Mouse (Mus musculus) kidney, postnatal 0 days (tissue): ENCODE data around the gene Calm1. TPM values are rescaled to one million over a fixed set of nuclear protein-coding genes. Genes with fewer than 3 reads are reported as not detected.

Source experiments
- ATAC-seq: fragments of 200-750 bp; cut with Nextera tagmentation; replicated peaks from 2 replicates; pipeline ENCODE4 v1.8.0; 2017; ENCODE audit warnings: low read depth, moderate number of reproducible peaks, moderate TSS enrichment, moderate library complexity; ENCODE audit not compliant: low FRiP score
- DNase-seq: peaks from one replicate; pipeline ENCODE4 v3.0.0-alpha.2; 2016; ENCODE audit warnings: low spot score
- H3K27ac ChIP-seq: fragments of 300-500 bp; sonication (generic); 2 replicates; pipeline ENCODE4 v1.5.1; 2014; ENCODE audit warnings: mild to moderate bottlenecking
- H3K27me3 ChIP-seq: fragments of 300-500 bp; sonication (generic); 2 replicates; pipeline ENCODE4 v1.6.1; 2014; ENCODE audit warnings: low read length, mixed read lengths; ENCODE audit not compliant: insufficient read depth
- H3K36me3 ChIP-seq: fragments of 300-500 bp; sonication (generic); 2 replicates; pipeline ENCODE4 v1.6.1; 2014; ENCODE audit warnings: low read length, mixed read lengths; ENCODE audit not compliant: insufficient read depth
- H3K4me1 ChIP-seq: fragments of 300-500 bp; sonication (generic); replicated peaks from 2 replicates; pipeline ENCODE4 v1.6.1; 2014; ENCODE audit warnings: antibody characterized with exemption, low read length, mixed read lengths; ENCODE audit not compliant: insufficient read depth
- H3K4me2 ChIP-seq: fragments of 300-500 bp; sonication (generic); 2 replicates; pipeline ENCODE4 v1.6.1; 2014; ENCODE audit warnings: mild to moderate bottlenecking, low read length, moderate library complexity, mixed read lengths
- H3K4me3 ChIP-seq: fragments of 300-500 bp; sonication (generic); replicated peaks from 2 replicates; pipeline ENCODE4 v1.5.1; 2014; ENCODE audit warnings: low read depth, low read length
- H3K9ac ChIP-seq: fragments of 300-500 bp; sonication (generic); 2 replicates; pipeline ENCODE4 v1.6.1; 2014; ENCODE audit warnings: low read depth, low read length
- H3K9me3 ChIP-seq: fragments of 300-500 bp; sonication (generic); replicated peaks from 2 replicates; pipeline ENCODE4 v1.6.1; 2016; ENCODE audit warnings: low read length, inconsistent platforms, mixed read lengths
- CTCF ChIP-seq: IDR thresholded peaks from 2 replicates; pipeline ENCODE4 v1.5.1; 2016; ENCODE audit warnings: antibody characterized with exemption, low read depth, mild to moderate bottlenecking, moderate library complexity
- WGBS: fragments of 180-500 bp; shearing (Covaris S2); extraction: QIAGEN DNeasy Blood & Tissue Kit; methylation state at CpG from one replicate; pipeline ENCODE4 v1.1.7; 2014; 5-methylcytosine and 5-hydroxymethylcytosine counted together
- polyA plus RNA-seq: library from polyadenylated mRNA; unstranded; fragments of >200 nt; fragmentation: Nextera tagmentation; extraction: Ambion mirVana; gene quantifications from 2 replicates; pipeline ENCODE4 v1.2.1, GENCODE M21; 2015

Gene Calm1
- polyA plus RNA-seq, result 1,372 and 1,376 TPM in 2 replicates

DNA sequence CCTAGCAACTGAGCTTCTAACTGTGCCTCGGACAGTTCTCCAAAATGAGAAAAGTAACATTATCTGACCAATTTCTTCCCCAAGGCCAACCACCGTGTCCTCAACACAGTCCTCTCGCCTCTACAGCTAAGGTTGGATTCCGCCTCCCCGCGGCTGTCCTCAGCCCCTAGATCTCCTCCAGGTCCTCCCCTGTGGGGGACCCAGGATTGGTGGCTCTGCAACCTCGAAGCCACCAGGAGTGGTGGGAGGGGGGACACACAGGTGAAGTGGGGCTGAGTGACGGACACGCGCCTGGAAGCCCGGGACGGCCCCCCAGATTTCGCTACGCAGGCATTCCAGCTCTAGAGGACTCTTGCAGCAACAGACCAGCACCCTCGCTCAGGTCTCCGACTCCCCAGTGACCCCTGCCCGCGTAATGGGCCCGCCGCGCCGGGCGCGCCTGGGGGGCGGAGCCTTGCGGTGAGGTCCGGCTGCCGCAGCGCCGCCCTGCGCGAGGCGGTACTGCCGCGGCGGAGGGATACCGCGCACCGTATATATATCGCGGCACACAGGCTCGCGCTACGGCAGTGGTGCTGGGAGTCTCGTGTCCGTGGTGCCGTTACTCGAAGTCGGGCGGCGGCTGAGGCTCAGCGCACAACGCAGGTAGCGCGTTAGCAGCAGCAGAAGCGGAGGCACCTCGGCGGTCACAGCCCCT lies at the start of gene Calm1:
Calm1 (plus strand) TSS at position 469 of the 694 bp plus-strand sequence.
- H3K9ac ChIP-seq, result peak within 1 kb of the TSS; percentile 85
- H3K36me3 ChIP-seq, result peaks cover 14% of the 10 kb centered on the region
- no peak; the same call in 1 of the 2 replicates for TF ChIP-seq CTCF
- ATAC-seq, result peak; percentile 91
- H3K27me3 ChIP-seq, result no peaks in the 10 kb centered on the region
- peak within 1 kb of the TSS; percentile 88 for H3K4me2 ChIP-seq
- H3K4me3 ChIP-seq, result peak within 1 kb of the TSS; percentile 92
- DNase-seq, result peak; percentile 94
- peaks cover 4% of the 10 kb centered on the region; the same call in 1 of the 2 replicates for H3K4me1 ChIP-seq
- H3K27ac ChIP-seq, result peak within 1 kb of the TSS; percentile 88
- under 1% methylated on average over 57 of the region's 58 CpGs for WGBS
- no peaks in the 10 kb centered on the region for H3K9me3 ChIP-seq

DNA sequence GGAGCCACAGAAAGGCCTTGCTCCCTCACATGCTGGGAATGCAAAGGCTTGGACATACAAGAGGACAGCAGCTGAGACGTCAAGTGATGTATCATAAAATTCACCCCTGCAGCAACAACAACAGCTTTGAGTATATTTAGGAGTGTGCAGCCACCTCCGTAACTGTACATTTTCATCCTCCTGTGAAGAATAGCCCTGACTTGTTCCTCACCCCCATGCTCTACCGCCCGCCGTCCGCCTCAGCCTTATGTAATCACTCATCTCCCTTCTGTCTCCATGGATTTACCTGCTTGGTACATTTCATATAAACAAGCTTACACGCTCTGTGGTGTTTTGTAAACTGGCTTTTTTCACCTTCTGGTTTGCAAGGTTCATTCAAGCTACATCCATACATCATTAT lies 46.8 kb upstream of the Calm1 start:
- Histone ChIP-seq H3K4me1 (no peaks in the 10 kb centered on the region), H3K4me3 (no peak overlapping the region), H3K9ac (no peak overlapping the region), H3K9me3 (no peaks in the 10 kb centered on the region), H3K27me3 (no peaks in the 10 kb centered on the region), H3K36me3 (peaks cover 25% of the 10 kb centered on the region), H3K27ac (no peak overlapping the region), H3K4me2 (no peak overlapping the region)
- ATAC-seq (no peak), DNase-seq (no peak)
- WGBS, result 89% methylated on average over 7 of the region's 7 CpGs
- no peak for TF ChIP-seq CTCF

DNA sequence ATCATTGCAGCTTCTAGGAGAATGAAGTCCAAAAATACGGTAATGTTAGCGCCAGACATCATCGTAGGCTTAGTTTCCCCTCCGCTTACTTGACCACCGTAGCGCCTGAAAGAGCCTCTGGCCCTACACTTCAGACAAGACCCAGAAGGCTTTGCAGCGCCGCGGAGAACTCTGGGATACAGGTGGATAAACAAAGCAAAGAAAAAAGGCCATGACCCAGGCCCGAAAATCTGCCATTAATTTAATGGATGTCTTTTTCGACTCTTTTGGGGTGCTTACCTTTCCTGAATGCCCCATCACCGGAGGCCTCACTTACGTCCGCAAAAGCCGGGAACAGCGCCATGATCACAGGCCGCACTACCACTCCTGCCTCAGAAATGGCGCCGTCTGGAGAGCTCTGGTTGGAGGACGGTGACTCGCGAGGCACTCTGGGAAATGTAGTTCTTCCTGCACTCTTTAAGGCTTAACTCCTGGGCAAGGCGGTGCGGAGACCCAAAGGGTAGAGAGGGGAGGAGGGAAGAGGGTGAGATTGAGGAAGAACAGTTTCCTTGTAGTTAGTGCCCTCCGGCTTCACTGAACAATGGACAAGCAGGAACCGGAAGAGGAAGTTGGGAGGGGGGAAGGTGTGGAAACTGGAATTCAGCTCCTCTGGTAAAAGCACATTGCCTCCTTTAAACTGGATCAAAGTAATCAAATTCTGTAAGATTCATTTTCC lies 39.8 kb upstream of the Calm1 start, which contains the start of gene Nrde2:
Nrde2 (minus strand) TSS at position 393 of the 715 bp plus-strand sequence.
- Histone ChIP-seq H3K4me2 (peak within 1 kb of the TSS; percentile 67), H3K9me3 (no peaks in the 10 kb centered on the region), H3K27ac (peak within 1 kb of the TSS; percentile 78), H3K27me3 (no peaks in the 10 kb centered on the region), H3K9ac (peak within 1 kb of the TSS; percentile 61), H3K36me3 (0 out of 2 replicates have a peak, but pooled peaks cover 2% of the 10 kb centered on the region), H3K4me3 (peak within 1 kb of the TSS; percentile 46), H3K4me1 (no peaks in the 10 kb centered on the region)
- DNase-seq (peak; percentile 98), ATAC-seq (peak; percentile 99)
- WGBS, result under 1% methylated on average over 26 of the region's 26 CpGs
- peak; percentile 41; the same call in 1 of the 2 replicates for TF ChIP-seq CTCF

DNA sequence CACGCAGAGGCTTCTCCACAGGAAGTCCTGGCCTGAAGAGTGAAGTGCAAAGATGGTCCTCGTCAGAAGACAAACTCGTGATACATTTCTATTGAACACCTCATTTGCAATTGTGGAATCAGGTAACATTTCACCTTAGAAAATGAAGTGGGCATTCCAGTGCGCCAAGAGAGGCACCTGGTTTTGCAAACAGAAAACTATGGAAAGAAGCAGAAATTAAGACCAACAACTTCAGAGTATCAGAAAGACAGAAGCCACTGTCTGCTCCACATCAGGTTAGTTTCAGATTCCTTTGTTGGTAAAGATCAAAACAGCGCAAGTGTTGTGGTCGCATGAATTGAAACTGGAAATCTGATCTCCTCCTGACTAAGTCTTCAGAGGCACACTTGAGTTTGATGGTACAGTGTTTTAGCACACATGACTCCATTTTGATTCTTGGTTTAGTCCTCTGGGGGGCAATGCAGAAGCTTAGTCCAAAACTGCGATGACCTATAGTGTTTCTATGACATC lies 34.2 kb upstream of the Calm1 start:
- H3K4me2 ChIP-seq, result no peak overlapping the region
- 78% methylated on average over 7 of the region's 7 CpGs for WGBS
- H3K9me3 ChIP-seq, result no peaks in the 10 kb centered on the region
- DNase-seq (no peak), ATAC-seq (no peak)
- H3K4me3 ChIP-seq, result no peak overlapping the region
- H3K27ac ChIP-seq, result no peak overlapping the region
- H3K27me3 ChIP-seq, result no peaks in the 10 kb centered on the region
- H3K9ac ChIP-seq, result no peak overlapping the region
- TF ChIP-seq CTCF, result no peak
- H3K4me1 ChIP-seq, result no peaks in the 10 kb centered on the region
- no peaks in the 10 kb centered on the region for H3K36me3 ChIP-seq

DNA sequence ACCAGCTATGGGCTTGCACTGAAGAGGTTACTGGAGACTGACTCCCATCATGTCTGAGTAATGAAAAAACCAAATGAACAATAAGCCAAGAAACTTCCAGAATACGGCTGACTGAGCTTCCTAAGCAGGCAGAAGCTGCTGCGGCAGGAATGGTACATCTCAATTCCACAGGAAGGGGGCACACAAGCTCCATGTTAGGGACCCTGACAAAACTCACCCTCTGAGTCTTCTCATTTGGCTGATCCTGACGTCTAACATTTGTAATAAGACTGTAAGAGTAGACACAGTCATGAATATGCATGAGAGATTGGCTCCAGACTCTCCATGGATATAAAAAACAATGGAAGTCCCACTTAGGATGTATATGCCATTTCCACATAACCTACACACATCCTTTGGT lies 33.1 kb upstream of the Calm1 start:
- no peaks in the 10 kb centered on the region for H3K36me3 ChIP-seq
- DNase-seq (peak; percentile 85), ATAC-seq (peak; percentile 51; the same call in 1 of the 2 replicates)
- H3K27ac ChIP-seq, result no peak overlapping the region
- H3K27me3 ChIP-seq, result no peaks in the 10 kb centered on the region
- H3K9ac ChIP-seq, result no peak overlapping the region
- WGBS, result 11% methylated on average over 3 of the region's 3 CpGs
- no peaks in the 10 kb centered on the region for H3K4me1 ChIP-seq
- H3K4me3 ChIP-seq, result no peak overlapping the region
- no peak overlapping the region for H3K4me2 ChIP-seq
- H3K9me3 ChIP-seq, result no peaks in the 10 kb centered on the region
- TF ChIP-seq CTCF, result peak; percentile 79

DNA sequence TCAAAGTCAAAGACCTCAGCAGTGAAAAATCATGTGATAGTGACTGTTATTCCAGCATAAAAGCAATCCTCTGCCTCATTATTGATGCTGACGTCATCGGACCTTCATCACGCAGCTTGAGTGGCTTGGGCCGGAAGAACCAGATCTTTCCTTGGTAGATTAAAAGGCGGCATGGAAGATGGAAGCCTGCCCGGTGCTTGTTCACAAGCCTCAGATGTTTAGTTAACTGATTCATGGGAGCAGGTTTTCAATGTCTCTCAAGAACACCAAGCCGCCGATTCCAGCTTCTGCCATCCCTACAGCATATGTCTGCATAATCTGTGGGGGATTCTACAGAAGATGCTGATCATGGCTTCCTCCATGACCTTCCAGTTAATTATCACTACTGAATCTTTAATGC lies 32.3 kb upstream of the Calm1 start:
- H3K27ac ChIP-seq, result no peak overlapping the region
- no peak overlapping the region for H3K9ac ChIP-seq
- H3K36me3 ChIP-seq, result no peaks in the 10 kb centered on the region
- no peak overlapping the region for H3K4me2 ChIP-seq
- 84% methylated on average over 8 of the region's 8 CpGs for WGBS
- DNase-seq, result no peak
- no peaks in the 10 kb centered on the region for H3K9me3 ChIP-seq
- no peak for ATAC-seq
- no peaks in the 10 kb centered on the region for H3K27me3 ChIP-seq
- TF ChIP-seq CTCF, result no peak
- no peaks in the 10 kb centered on the region for H3K4me1 ChIP-seq
- H3K4me3 ChIP-seq, result no peak overlapping the region
